Mouse (Mus musculus): ENCODE measurements around the gene Olfr764-ps1. TPM values are rescaled to one million over a fixed set of nuclear protein-coding genes. Genes with fewer than 3 reads are reported as not detected.
A peak's percentile ranks its signal among the peaks of the same experiment; 100 is the strongest.
"Not testable (repeated sequence)": the region's sequence is repeated elsewhere in the genome, so short reads cannot be mapped to it uniquely, and the experiment has no call there.

Gene Olfr764-ps1
- polyA plus RNA-seq (2015; fragmentation: Nextera tagmentation; extraction: Ambion mirVana): not detected in 2 replicates

DNA sequence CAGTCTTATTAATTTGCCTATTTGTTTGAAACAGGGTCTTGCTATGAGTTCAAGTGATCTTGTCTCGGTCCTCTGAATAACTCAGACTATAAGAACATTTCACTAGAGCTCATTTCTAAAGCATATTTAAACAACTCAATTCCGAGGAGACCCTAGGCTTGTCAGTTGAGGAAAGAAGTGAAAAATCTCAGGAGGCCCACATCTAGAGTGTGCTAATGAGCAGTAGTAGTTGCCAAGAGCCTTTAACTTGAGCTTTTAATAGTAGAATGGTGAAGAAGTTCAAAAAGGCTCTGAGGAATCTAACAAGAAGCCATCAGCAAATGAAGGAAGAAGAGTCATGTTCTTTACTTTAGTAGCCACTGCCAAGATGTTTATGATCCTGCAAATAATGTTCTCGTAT is at the start of gene Olfr764-ps1:
TSS of gene Olfr764-ps1 (minus strand) at position 101 of the 400 bp plus-strand sequence.
- no peak for ATAC-seq (ENCODE audit: low FRiP score, low read depth)
- Histone ChIP-seq H3K9ac (no peak within 1 kb of the TSS), H3K27ac (no peak within 1 kb of the TSS), H3K27me3 (no peaks in the 10 kb centered on the region), H3K4me3 (no peak within 1 kb of the TSS), H3K36me3 (no peaks in the 10 kb centered on the region), H3K4me1 (no peaks in the 10 kb centered on the region), H3K4me2 (replicated peaks) (no peak within 1 kb of the TSS), H3K9me3 (no peaks in the 10 kb centered on the region)
- 77% methylated on average over 3 of the region's 3 CpGs for WGBS

- not testable (repeated sequence) for H3K27ac ChIP-seq; H3K4me2 ChIP-seq (replicated peaks); H3K4me3 ChIP-seq; H3K9me3 ChIP-seq; H3K9ac ChIP-seq; ATAC-seq (ENCODE audit: low FRiP score, low read depth); H3K4me1 ChIP-seq; H3K36me3 ChIP-seq; H3K27me3 ChIP-seq
These were observed 43.1 kb upstream of the Olfr764-ps1 start, which contains the start of gene Olfr767 for GRCm38 (mm10) chr10:129082810-129083209. Olfr767 (minus strand) TSS chr10:129082910.

- ATAC-seq (ENCODE audit: low FRiP score, low read depth): no peak
- Histone ChIP-seq H3K9me3 (no peaks in the 10 kb centered on the region), H3K4me3 (no peak within 1 kb of the TSS), H3K9ac (no peak within 1 kb of the TSS), H3K27me3 (no peaks in the 10 kb centered on the region), H3K4me2 (replicated peaks) (no peak within 1 kb of the TSS), H3K36me3 (no peaks in the 10 kb centered on the region), H3K4me1 (no peaks in the 10 kb centered on the region), H3K27ac (no peak within 1 kb of the TSS)
- 84% methylated on average over 2 of the region's 2 CpGs for WGBS
These were observed 29.2 kb upstream of the Olfr764-ps1 start, which contains the start of gene Olfr766-ps1 for GRCm38 (mm10) chr10:129068877-129069276. Olfr766-ps1 (minus strand) TSS chr10:129068977.

DNA sequence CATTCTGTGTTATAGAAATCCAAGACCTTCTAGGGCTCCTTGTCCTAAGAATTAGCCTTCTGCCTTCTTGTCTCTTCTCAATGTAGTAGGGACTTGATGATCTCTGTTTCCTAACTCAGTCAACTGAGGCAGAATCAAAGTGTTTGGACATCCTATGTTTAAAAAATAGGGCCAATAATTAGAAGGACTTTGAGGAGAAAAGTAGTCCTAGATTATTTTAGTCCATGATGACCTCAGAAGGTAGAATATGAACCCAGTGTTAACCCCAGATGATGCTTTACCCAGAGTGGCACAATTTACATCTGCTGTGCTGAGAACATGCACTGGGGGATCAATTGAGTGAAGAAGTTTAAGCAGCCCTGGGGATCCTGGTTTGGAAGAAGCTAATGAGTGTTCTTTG is 10.2 kb upstream of the Olfr764-ps1 start, which contains the start of gene Olfr765:
TSS of gene Olfr765 (minus strand) at position 101 of the 400 bp plus-strand sequence.
- ATAC-seq (ENCODE audit: low FRiP score, low read depth); H3K27me3 ChIP-seq; H3K36me3 ChIP-seq: not testable (repeated sequence)

GRCm38 (mm10) chr10:129028343-129028742 is 11.4 kb downstream of the Olfr764-ps1 start:
- WGBS: 72% methylated on average over 2 of the region's 2 CpGs
- ATAC-seq (ENCODE audit: low FRiP score, low read depth): no peak
- Histone ChIP-seq H3K4me3 (no peak overlapping the region), H3K9me3 (no peaks in the 10 kb centered on the region), H3K9ac (no peak overlapping the region), H3K4me2 (replicated peaks) (no peak overlapping the region), H3K36me3 (no peaks in the 10 kb centered on the region), H3K4me1 (no peaks in the 10 kb centered on the region), H3K27me3 (no peaks in the 10 kb centered on the region), H3K27ac (no peak overlapping the region)

More for the DNA sequence above, 10.2 kb upstream of the Olfr764-ps1 start, which contains the start of gene Olfr765:
- not testable (repeated sequence) for H3K9ac ChIP-seq; H3K4me3 ChIP-seq; H3K9me3 ChIP-seq; H3K4me2 ChIP-seq (replicated peaks); H3K27ac ChIP-seq; H3K4me1 ChIP-seq

DNA sequence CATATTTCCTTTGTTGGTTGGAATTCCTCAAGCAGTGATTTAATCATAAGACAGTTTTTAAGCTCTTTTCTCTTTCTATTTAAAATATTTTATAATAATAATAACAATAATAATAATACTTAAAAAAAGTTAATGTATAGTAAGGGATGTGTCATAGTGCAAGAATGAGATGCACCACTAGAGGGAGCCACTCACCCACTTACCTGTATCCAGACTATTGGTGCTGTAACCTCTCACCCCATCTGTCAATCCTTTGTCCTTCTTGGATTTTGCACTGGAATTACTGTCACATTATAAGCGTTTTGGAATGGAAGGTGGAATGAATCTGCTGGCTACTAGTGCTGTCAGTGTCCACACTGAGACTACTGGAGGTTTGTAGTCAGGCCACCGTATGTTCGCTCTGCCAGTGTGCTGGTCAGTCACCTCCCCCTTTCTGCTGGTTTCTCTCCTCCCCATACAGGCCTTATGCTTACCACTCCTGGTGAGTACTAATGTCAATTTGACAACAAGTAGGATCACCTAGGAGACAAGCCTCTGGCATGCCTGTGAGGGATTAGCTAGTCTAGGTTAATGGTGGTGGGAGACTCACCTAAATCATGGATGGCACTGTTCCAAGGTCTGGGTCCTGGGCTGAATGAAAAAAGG is 13.6 kb downstream of the Olfr764-ps1 start:
- Histone ChIP-seq H3K9ac (no peak overlapping the region), H3K27ac (no peak overlapping the region), H3K4me3 (no peak overlapping the region)

DNA sequence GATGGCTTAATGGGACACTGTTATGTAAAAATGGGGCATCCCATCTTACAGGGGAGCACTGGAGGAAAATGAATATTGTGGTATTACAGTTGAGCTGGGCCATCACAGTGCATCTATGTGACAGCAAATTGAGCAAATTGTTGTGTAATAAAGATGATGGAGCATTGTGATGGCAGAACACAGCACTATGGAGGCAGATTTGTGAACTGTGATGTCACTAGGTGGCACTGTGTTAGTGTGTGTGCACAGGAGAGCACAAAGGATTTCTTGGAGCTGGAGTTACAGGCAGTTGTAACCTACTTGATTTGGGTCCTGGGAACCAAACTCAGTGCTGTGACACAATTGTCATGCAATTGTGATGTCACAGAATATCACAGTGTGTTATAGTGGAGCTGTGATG is 16.4 kb downstream of the Olfr764-ps1 start:
- Histone ChIP-seq H3K4me3 (no peak overlapping the region), H3K36me3 (no peaks in the 10 kb centered on the region), H3K9me3 (no peaks in the 10 kb centered on the region), H3K4me1 (no peaks in the 10 kb centered on the region), H3K4me2 (replicated peaks) (no peak overlapping the region), H3K9ac (no peak overlapping the region), H3K27me3 (no peaks in the 10 kb centered on the region), H3K27ac (no peak overlapping the region)
- ATAC-seq (ENCODE audit: low FRiP score, low read depth): no peak; the same call in 1 of the 2 replicates

More for the DNA sequence above, 13.6 kb downstream of the Olfr764-ps1 start:
- Histone ChIP-seq H3K4me1 (no peaks in the 10 kb centered on the region), H3K9me3 (no peaks in the 10 kb centered on the region), H3K27me3 (no peaks in the 10 kb centered on the region), H3K36me3 (no peaks in the 10 kb centered on the region), H3K4me2 (replicated peaks) (no peak overlapping the region)
- WGBS: 55% methylated on average over 3 of the region's 3 CpGs
- peak; percentile 54; the same call in 1 of the 2 replicates for ATAC-seq (ENCODE audit: low FRiP score, low read depth)

DNA sequence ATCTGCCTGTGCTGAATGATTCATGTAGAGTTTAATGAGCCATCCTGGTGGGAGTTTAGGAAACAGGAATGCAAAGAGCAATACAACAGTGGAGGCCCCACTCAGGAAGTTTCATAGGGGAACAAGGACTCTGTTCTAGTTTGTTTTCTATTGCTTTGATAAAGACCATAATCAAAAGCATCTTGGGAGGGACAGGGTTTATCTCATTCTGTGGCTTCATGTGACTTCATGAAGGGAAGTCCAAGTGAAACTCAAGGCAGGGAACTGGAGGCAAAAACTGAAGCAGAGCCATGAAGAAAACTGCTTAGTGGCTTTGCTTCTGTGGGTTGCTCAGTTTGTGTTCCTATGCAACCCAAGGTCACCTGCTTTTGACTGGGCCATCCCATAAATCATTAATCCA is 25.2 kb downstream of the Olfr764-ps1 start:
- Histone ChIP-seq H3K9ac (no peak overlapping the region), H3K4me2 (replicated peaks) (no peak overlapping the region), H3K9me3 (no peaks in the 10 kb centered on the region), H3K4me1 (no peaks in the 10 kb centered on the region), H3K27ac (no peak overlapping the region), H3K27me3 (no peaks in the 10 kb centered on the region), H3K4me3 (no peak overlapping the region), H3K36me3 (no peaks in the 10 kb centered on the region)
- ATAC-seq (ENCODE audit: low FRiP score, low read depth): no peak

GRCm38 (mm10) chr10:129011511-129011910 is 28.2 kb downstream of the Olfr764-ps1 start:
- H3K9ac ChIP-seq; H3K4me3 ChIP-seq; H3K4me2 ChIP-seq (replicated peaks); H3K4me1 ChIP-seq; H3K27ac ChIP-seq; ATAC-seq (ENCODE audit: low FRiP score, low read depth); H3K27me3 ChIP-seq; H3K36me3 ChIP-seq; H3K9me3 ChIP-seq: not testable (repeated sequence)
- 81% methylated on average over 2 of the region's 5 CpGs for WGBS

DNA sequence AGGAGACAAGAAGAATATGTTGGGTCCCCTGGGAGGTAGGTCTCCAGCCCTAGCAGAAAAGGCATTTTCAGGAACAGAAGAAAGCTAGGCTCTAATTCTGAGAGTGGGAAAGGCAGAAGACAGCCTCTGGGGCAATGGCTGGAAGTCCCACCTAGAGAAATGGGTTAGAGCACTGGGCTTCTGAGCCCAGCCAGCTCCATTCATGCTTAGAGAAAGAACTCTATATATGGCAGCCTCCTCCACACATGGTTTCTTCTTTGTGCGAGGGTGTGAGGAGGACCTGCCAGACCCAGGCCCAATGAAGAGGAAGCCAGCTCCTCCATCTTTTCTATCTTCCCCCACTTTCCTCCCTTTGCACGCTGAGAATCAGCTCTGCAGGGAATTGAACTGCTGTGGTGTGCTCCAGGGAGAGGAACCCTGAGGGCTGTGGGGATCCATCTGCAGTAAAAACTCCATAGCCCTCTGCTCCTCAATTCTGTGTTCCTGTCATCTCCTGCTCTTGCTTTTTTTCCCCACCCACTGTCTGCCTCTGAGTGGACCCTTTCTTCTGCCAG is 29.3 kb downstream of the Olfr764-ps1 start, which contains the start of gene Olfr763:
TSS of gene Olfr763 (plus strand) at position 504 of the 554 bp plus-strand sequence.
- Histone ChIP-seq H3K9me3 (peaks cover 8% of the 10 kb centered on the region; the same call in 1 of the 2 replicates), H3K9ac (no peak within 1 kb of the TSS), H3K36me3 (no peaks in the 10 kb centered on the region), H3K4me2 (replicated peaks) (no peak within 1 kb of the TSS), H3K4me3 (no peak within 1 kb of the TSS), H3K27ac (no peak within 1 kb of the TSS), H3K27me3 (no peaks in the 10 kb centered on the region), H3K4me1 (no peaks in the 10 kb centered on the region)
- ATAC-seq (ENCODE audit: low FRiP score, low read depth): no peak
- 64% methylated on average over 2 of the region's 2 CpGs for WGBS

DNA sequence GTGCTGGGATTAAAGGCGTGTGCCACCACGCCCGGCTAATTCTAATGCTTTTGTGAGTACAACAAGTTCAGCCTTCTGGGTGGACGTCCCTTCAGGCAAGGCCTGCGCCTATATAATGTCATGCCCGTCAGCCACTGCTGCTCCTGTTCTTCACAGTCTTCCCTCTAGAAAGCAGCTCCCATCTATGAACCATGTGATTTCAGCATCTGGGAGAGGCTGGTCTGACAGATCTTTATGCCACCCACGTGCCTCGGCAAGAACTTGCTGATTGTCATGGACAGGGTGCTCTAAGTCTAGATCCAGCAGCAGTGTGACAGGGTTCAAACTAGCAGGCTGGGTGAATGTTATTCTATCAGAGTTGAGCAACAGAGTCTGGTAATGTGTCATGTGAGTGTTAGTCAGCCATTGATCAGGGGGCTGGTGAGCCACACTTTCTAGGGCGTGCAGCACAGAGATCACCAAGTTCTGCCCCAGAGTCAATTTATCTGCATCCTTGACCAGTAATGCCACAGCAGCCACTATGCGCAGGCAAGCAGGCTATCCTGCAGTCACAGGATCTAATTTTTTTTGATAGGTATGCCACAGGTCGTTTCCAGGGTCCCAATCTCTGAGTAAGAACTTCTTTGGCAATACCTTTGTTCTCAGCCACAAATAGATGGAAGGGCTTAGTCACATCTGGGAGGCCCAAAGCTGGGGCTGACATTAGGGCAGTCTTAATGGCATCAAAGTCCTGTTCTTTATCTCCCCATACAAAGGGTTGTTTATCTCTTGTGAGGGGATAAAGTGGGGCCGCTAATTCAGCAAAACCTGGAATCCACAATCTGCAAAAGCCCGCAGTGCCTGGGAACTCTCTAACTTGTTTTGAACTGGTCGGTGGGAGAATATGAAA is 35.4 kb downstream of the Olfr764-ps1 start:
- no peak overlapping the region for H3K4me2 ChIP-seq (replicated peaks)
- H3K27ac ChIP-seq: no peak overlapping the region
- no peak overlapping the region for H3K9ac ChIP-seq
- ATAC-seq (ENCODE audit: low FRiP score, low read depth): no peak
- no peaks in the 10 kb centered on the region for H3K27me3 ChIP-seq
- no peaks in the 10 kb centered on the region for H3K4me1 ChIP-seq
- no peaks in the 10 kb centered on the region for H3K36me3 ChIP-seq
- H3K4me3 ChIP-seq: no peak overlapping the region
- 78% methylated on average over 14 of the region's 14 CpGs for WGBS
- H3K9me3 ChIP-seq: peaks cover 8% of the 10 kb centered on the region; the same call in 1 of the 2 replicates

GRCm38 (mm10) chr10:128996523-128997040 is 43.1 kb downstream of the Olfr764-ps1 start:
- Histone ChIP-seq H3K4me2 (replicated peaks) (no peak overlapping the region), H3K9ac (no peak overlapping the region), H3K9me3 (no peaks in the 10 kb centered on the region), H3K27me3 (no peaks in the 10 kb centered on the region), H3K36me3 (no peaks in the 10 kb centered on the region), H3K4me1 (no peaks in the 10 kb centered on the region), H3K27ac (no peak overlapping the region), H3K4me3 (no peak overlapping the region)
- WGBS: 76% methylated on average over 4 of the region's 4 CpGs
- ATAC-seq (ENCODE audit: low FRiP score, low read depth): no peak
